Mouse (Mus musculus): ENCODE data around the gene Glt28d2.

Glt28d2 gene

DNA sequence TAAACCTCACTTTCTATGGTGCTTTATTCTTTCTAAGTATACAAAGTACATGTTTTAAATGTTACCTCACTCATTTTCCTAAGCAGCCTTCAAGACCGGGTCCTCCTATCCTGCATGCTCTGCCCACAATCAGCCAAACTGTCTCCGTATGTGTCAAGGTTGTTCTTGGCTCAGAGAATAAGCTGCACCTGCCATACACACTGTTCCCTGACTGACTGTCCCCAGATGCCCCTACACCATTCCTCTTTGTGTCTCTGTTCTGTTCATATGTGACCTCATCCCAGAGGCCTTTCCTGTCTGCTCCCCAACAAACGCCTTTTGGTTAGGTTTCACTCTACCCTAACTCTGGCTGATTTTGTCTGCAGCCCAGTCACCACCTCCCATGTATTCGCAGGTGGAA is 60.0 kb downstream of the Glt28d2 start:
- DNase-seq (ENCODE audit: low spot score), result no peak

DNA sequence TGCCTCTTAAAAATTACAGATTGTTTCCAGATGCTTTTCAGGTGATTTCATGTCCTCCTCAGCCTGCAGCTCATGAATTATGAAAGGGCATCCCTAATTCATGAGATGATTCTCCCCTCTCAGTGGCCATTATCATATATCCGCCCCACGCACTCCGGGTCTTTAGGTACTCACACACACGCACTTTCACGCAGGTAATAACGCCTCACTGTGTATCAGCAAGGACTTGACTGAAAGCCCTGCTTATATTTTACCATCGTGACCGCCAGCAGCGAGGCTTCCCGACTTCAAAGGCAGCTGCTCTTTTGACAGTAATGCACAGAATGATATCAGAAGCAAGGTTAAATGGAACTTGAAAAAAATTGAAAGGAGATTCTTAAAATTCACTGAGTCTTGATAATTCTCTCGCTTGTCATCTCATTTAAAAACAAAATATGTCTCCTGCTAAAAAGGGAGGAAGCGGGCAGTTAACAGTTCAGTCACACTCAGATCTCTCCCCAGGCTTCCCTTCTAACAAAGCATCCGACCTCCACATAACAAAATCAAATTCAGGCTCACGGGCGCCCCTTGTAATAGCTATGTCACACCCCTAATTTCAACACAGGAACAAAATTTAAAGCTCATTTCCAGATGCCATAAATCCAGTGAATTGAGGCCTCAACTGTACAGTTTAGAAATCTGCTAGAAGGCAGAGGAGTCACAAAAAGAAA is 66.3 kb downstream of the Glt28d2 start:
- no peak for DNase-seq (ENCODE audit: low spot score)
